Mouse (Mus musculus) hindbrain, embryonic 10.5 days (tissue): ENCODE results near the gene Vkorc1l1. TPM values are rescaled to one million over a fixed set of nuclear protein-coding genes. Genes with fewer than 3 reads are reported as not detected.

Experiments used
- DNase-seq: peaks from one replicate; pipeline ENCODE4 v3.0.0-alpha.2; 2017; ENCODE audit warnings: low spot score
- H3K27ac ChIP-seq: fragments of 300-500 bp; sonication (generic); 2 replicates; pipeline ENCODE4 v1.5.1; 2016; ENCODE audit warnings: mild to moderate bottlenecking, moderate library complexity
- H3K27me3 ChIP-seq: fragments of 300-500 bp; sonication (generic); 2 replicates; pipeline ENCODE4 v1.6.1; 2016; ENCODE audit warnings: mild to moderate bottlenecking; ENCODE audit not compliant: poor library complexity, insufficient read depth, severe bottlenecking
- H3K36me3 ChIP-seq: fragments of 300-500 bp; sonication (generic); 2 replicates; pipeline ENCODE4 v1.6.1; 2016; ENCODE audit warnings: mild to moderate bottlenecking, moderate library complexity
- H3K4me1 ChIP-seq: fragments of 300-500 bp; sonication (generic); replicated peaks from 2 replicates; pipeline ENCODE4 v1.6.1; 2016; ENCODE audit warnings: mild to moderate bottlenecking
- H3K4me3 ChIP-seq: fragments of 300-500 bp; sonication (generic); 2 replicates; pipeline ENCODE4 v1.5.1; 2016; ENCODE audit warnings: mild to moderate bottlenecking, moderate library complexity
- H3K9me3 ChIP-seq: fragments of 300-500 bp; sonication (generic); 2 replicates; pipeline ENCODE4 v1.6.1; 2016; ENCODE audit warnings: mild to moderate bottlenecking, moderate library complexity
- WGBS: fragments of 180-500 bp; shearing (Covaris S2); methylation state at CpG from one replicate; pipeline ENCODE4 v1.1.7; 2016; 5-methylcytosine and 5-hydroxymethylcytosine counted together
- polyA plus RNA-seq: library from polyadenylated mRNA; unstranded; fragments of >200 nt; fragmentation: Nextera tagmentation; extraction: Ambion mirVana; gene quantifications from 2 replicates; pipeline ENCODE4 v1.2.1, GENCODE M21; 2016

The Vkorc1l1 gene
- polyA plus RNA-seq, 1 experiment from 2014 or later: 32.1 TPM

DNA sequence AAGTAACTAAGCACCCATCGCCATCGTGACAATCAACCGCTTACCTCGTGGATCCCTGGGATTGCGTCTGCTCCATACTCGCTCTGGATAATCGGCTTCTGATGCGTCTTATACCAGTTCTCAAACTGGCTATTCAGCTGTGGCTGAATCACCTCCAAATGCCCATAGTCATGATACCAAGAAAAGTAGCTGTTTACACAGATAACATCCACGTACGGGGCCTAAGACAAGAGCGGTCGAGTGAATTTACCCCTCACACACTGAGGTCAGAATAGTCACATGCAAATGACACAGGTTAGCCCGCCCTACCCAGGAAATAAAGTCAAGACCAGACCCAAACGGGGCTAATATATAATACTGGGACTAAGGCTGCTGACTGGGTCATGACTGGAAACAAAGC, 51.6 kb downstream of the Vkorc1l1 start:
- 93% methylated on average over 14 of the region's 14 CpGs for WGBS
- no peaks in the 10 kb centered on the region for H3K27me3 ChIP-seq
- peaks cover 32% of the 10 kb centered on the region for H3K36me3 ChIP-seq
- H3K4me1 ChIP-seq: no peaks in the 10 kb centered on the region
- H3K4me3 ChIP-seq: no peak overlapping the region
- H3K27ac ChIP-seq: no peak overlapping the region
- no peaks in the 10 kb centered on the region for H3K9me3 ChIP-seq
- no peak for DNase-seq

DNA sequence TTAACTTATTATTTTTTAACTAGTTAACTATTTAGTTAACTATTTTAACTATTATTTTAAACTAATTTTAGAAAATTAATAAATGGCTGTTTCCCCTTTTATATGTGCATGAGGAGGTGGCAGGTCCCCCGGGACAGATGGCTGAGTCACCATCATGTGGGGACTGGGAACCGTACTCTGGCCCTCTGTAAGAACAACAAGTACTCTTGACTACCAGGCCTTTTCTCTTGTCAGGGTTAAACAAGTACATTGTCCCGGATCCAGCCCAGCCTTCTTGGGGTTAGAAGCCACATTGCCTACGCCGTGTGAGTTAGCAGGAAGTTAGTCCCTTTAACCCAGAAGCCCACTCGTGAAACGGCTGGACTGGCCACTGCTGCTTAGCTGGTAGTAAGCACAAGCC, 53.2 kb downstream of the Vkorc1l1 start:
- H3K27ac ChIP-seq: no peak overlapping the region
- 93% methylated on average over 7 of the region's 7 CpGs for WGBS
- H3K9me3 ChIP-seq: no peaks in the 10 kb centered on the region
- DNase-seq: no peak
- H3K36me3 ChIP-seq: peaks cover 23% of the 10 kb centered on the region
- H3K4me1 ChIP-seq: no peaks in the 10 kb centered on the region
- H3K27me3 ChIP-seq: no peaks in the 10 kb centered on the region
- no peak overlapping the region for H3K4me3 ChIP-seq

DNA sequence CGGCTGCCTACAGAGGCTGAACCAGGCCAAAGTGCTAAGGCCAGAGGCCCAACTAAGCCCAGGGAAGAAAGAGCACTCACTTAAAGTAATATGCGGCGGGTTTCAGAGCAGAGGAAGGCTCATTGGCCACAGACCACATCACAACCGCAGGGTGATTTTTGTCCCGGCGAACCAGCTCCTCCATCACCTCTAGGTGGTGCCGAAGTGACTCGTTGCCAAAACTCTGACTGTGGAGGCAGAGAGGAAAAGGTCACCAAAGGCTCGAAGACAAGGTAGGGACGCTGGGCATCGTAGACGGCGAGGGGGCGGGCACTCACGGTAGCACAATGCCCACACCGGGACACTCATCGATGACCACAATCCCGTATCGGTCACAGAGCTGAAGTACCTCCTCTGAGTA, 55.9 kb downstream of the Vkorc1l1 start:
- peaks cover 19% of the 10 kb centered on the region for H3K4me1 ChIP-seq
- no peaks in the 10 kb centered on the region for H3K27me3 ChIP-seq
- DNase-seq: no peak
- no peak overlapping the region for H3K4me3 ChIP-seq
- H3K9me3 ChIP-seq: no peaks in the 10 kb centered on the region
- H3K27ac ChIP-seq: no peak overlapping the region
- peaks cover 18% of the 10 kb centered on the region for H3K36me3 ChIP-seq
- WGBS: 72% methylated on average over 19 of the region's 19 CpGs

DNA sequence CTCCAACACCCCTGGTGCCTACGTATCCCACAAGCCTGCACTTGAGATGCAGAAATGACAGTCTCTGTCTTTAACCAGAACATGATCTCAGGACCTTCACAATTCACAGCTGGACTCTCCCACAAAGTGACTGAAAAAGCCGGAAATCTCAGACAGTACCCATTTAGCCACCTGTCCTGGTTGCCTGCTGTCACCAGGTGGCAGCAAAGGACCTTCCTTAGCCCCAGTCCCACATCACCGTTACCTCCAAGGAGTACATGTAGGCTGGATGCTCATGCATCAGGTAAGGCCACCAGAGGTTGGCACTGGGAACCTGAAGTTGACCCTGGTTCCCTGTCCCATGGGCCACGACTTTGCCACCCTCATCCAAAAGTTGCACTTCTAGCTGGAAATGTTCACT, 57.3 kb downstream of the Vkorc1l1 start:
- H3K27ac ChIP-seq: no peak overlapping the region
- H3K27me3 ChIP-seq: no peaks in the 10 kb centered on the region
- H3K36me3 ChIP-seq: peaks cover 12% of the 10 kb centered on the region
- peak; percentile 44 for DNase-seq
- 40% methylated on average over 4 of the region's 4 CpGs for WGBS
- no peak overlapping the region for H3K4me3 ChIP-seq
- peaks cover 1% of the 10 kb centered on the region; the same call in 1 of the 2 replicates for H3K9me3 ChIP-seq
- peaks cover 27% of the 10 kb centered on the region for H3K4me1 ChIP-seq

DNA sequence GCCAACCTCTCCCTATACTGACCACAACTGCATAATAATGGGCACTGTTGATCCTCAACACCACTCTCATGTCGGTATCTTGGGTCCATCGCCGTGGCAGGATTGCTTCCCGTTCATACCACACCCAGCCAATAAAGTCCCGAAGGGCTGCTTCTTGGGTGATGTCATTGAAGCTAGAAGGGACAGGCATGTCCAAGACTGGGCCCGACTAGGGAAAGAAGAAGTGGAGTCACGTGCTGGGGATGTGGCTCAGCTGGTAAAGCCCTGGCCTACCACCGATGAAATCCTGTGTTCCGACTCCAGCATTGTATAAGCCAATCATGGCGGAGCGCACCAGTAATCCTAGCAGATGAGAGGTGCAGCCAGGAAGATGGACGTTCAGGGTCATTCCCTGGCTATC, 59.0 kb downstream of the Vkorc1l1 start:
- H3K4me3 ChIP-seq: no peak overlapping the region
- H3K4me1 ChIP-seq: peaks cover 27% of the 10 kb centered on the region
- H3K36me3 ChIP-seq: peaks cover 7% of the 10 kb centered on the region
- no peak overlapping the region for H3K27ac ChIP-seq
- DNase-seq: no peak
- H3K9me3 ChIP-seq: peaks cover 17% of the 10 kb centered on the region
- H3K27me3 ChIP-seq: no peaks in the 10 kb centered on the region
- 93% methylated on average over 12 of the region's 12 CpGs for WGBS

DNA sequence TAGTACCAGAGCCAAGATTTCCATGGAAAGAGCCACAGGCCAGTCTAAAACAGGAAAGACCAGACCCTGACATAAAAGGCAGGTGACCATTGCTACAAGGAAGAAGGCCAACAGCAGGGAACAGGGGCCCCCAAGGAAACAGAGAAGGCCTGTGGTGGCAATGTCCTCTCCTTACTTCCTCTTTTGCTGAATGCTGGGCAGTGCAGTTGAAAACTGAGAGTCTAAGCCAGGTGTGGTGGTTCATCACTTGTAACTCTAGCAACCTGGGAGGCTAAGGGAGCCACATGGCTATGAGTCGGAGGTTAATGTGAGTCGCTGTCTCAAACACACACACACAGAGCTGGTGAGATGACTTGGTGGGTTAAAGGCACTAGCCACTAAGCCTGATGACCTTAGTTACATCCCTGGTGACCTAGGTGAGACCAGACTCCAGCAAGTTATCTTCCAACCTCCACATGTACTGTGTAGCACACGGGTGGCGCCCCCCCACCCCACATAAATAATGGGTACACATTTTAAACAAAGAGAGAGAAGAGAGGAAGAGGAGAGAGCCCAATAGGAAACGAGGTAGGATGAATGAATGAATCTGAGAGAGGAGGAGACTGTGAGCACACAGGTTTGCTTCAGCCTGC, 59.7 kb downstream of the Vkorc1l1 start:
- 71% methylated on average over 5 of the region's 5 CpGs for WGBS
- peaks cover 27% of the 10 kb centered on the region for H3K4me1 ChIP-seq
- peaks cover 7% of the 10 kb centered on the region for H3K36me3 ChIP-seq
- H3K27me3 ChIP-seq: no peaks in the 10 kb centered on the region
- H3K9me3 ChIP-seq: peaks cover 17% of the 10 kb centered on the region
- H3K27ac ChIP-seq: 0 out of 2 replicates have a peak overlapping the region, but pooled peaks have one; percentile 89
- no peak for DNase-seq
- peak overlapping the region; percentile 71 for H3K4me3 ChIP-seq

DNA sequence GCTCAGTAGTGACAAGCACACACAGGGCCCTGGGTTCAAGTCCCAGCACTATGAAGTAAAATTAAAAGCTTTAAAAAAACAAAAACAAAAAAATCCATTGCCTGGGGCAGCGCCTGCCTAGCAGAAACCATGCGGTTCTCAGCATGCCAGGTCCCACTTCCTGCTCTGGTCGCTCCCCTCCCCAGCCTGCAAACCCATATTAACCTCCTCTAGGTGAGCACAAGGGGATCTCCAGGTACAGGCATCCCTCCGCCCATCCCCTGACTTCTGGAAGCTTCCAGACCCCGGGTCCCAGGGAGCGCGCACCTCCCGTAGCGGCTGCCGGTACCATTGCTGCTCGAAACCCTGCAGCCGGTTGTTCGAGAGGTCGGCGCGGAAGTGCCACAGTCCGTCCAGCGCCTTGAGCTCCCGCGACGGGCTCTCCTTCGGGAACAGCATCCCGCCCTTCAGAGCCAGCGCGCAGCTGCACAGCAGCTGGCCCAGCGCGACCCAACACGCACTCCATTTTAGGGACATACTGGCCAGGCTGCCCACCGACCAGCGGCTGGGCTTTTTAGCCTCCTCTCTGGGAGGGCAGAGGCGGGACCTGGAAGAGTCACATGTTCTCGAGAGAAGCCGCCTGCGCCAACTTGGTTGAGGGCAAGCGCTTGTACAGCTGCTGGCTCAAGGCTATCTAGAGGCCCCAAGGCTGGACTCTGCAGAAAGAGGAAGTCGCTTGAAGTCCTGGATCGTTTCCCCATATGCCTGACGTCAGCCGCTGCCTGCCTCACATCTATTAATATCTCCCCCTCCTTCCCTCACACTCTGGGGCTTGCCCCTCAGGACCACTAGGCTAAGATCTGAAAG, 60.8 kb downstream of the Vkorc1l1 start, which contains the start of gene Gusb:
TSS of gene Gusb (minus strand) at position 749 of the 846 bp plus-strand sequence.
- DNase-seq: peak; percentile 85
- 1% methylated on average over 39 of the region's 39 CpGs for whole genome bisulfite sequencing
- peak within 1 kb of the TSS; percentile 89 for H3K27ac ChIP-seq

DNA sequence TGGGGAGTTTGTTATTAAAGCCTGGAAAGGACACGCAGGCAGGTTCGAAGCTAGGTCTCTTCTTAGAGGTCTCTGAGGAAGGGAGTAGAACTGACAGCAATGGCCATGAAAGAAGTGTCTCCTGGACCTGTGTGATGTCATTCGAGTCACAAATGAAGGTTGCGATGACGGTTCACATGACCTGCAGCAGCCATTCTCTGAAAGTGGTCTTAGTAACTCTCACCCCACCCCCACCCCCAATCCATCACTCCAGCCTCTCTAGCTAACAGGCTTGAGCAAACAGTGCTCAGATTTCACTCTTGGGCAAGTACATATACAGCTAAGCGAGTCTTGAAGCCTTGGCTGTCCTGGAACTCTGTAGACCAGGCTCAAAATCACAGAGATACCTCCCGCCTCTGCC, 61.5 kb downstream of the Vkorc1l1 start:
- Histone ChIP-seq H3K9me3 (peaks cover 17% of the 10 kb centered on the region), H3K27me3 (no peaks in the 10 kb centered on the region), H3K4me3 (peak overlapping the region; percentile 71), H3K4me1 (peaks cover 27% of the 10 kb centered on the region), H3K27ac (peak overlapping the region; percentile 89), H3K36me3 (peaks cover 7% of the 10 kb centered on the region)
- WGBS: 61% methylated on average over 7 of the region's 7 CpGs
- peak; percentile 15 for DNase-seq

More for the DNA sequence above, 60.8 kb downstream of the Vkorc1l1 start, which contains the start of gene Gusb:
- peaks cover 7% of the 10 kb centered on the region for H3K36me3 ChIP-seq
- H3K4me3 ChIP-seq: peak within 1 kb of the TSS; percentile 71
- H3K9me3 ChIP-seq: peaks cover 17% of the 10 kb centered on the region
- H3K4me1 ChIP-seq: peaks cover 27% of the 10 kb centered on the region
- no peaks in the 10 kb centered on the region for H3K27me3 ChIP-seq

DNA sequence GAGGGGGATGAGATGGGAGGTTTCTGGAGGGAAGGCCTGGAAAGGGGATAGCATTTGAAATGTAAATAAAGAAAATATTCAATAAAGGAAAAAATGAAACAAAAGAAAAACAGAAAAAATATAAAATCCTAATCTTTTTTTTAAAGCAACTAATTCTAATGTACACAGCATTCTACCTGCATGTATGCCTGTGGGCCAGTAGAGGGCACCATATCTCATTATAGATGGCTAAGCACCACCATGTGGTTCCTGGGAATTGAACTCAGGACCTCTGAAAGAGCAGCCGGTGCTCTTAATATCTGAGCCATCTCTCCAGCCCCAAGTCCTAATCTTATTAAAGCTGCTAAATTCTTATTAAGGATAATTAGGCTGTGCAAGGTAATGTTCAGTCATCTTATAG, 65.6 kb downstream of the Vkorc1l1 start:
- Histone ChIP-seq H3K27me3 (no peaks in the 10 kb centered on the region), H3K36me3 (peaks cover 24% of the 10 kb centered on the region)
- WGBS: 91% methylated on average over 1 of the region's 1 CpGs

DNA sequence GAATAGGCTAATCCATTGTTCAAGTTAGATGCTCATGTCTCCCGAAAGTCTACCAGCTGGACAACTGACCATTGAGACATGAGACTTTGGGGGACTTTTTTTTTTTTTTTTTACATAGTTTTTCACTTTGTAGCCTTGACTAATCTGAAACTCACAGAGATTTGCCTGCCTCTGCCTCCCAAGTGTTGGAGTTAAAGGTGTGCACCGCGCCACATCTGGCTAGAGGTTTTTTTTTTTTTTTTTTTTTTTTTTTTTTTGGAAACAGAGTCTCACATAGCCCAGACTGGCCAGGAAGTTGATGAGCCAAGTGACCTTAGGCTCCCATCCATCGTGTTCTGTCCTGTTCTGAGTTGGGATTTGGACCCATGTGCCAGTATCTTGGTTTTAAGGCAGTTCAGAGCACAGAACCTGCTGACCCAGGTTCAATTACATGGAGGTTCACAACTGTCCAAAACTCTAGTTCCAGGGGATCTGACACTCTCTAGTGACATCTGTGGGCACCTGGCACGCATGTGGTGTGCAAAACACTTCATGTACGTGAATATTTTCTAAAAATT, 66.3 kb downstream of the Vkorc1l1 start:
- DNase-seq: no peak
- peaks cover 31% of the 10 kb centered on the region for H3K36me3 ChIP-seq
- peaks cover 34% of the 10 kb centered on the region for H3K9me3 ChIP-seq
- H3K4me1 ChIP-seq: peaks cover 3% of the 10 kb centered on the region; the same call in 1 of the 2 replicates
- 79% methylated on average over 6 of the region's 6 CpGs for WGBS
- no peak overlapping the region for H3K4me3 ChIP-seq
- H3K27ac ChIP-seq: no peak overlapping the region
- H3K27me3 ChIP-seq: no peaks in the 10 kb centered on the region

More for the DNA sequence above, 65.6 kb downstream of the Vkorc1l1 start:
- peaks cover 34% of the 10 kb centered on the region for H3K9me3 ChIP-seq
- H3K4me1 ChIP-seq: peaks cover 11% of the 10 kb centered on the region
- H3K4me3 ChIP-seq: no peak overlapping the region
- DNase-seq: no peak
- no peak overlapping the region for H3K27ac ChIP-seq

DNA sequence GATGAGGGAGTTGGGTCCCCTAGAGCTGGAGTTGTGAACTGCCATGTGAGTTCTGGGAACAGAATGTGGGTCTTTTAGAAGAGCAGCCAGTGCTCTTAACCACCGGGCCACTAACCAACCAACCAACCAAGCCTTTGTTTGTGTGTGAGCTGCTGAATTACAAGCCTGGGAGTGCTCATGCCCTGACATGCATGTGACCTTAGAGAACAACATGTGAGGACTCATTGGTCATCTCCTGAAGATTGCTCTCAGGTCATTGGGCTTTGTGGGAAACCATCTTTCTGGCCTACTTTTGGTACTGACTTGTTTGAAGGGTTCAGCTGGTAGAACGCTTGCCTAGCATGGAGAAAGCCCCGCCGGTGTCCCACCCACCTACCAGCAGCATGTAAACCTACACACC, 68.0 kb downstream of the Vkorc1l1 start:
- no peak overlapping the region for H3K4me3 ChIP-seq
- 94% methylated on average over 4 of the region's 4 CpGs for WGBS
- H3K27me3 ChIP-seq: no peaks in the 10 kb centered on the region
- H3K36me3 ChIP-seq: peaks cover 47% of the 10 kb centered on the region
- H3K27ac ChIP-seq: no peak overlapping the region
- H3K9me3 ChIP-seq: peaks cover 26% of the 10 kb centered on the region
- DNase-seq: no peak
- H3K4me1 ChIP-seq: no peaks in the 10 kb centered on the region

DNA sequence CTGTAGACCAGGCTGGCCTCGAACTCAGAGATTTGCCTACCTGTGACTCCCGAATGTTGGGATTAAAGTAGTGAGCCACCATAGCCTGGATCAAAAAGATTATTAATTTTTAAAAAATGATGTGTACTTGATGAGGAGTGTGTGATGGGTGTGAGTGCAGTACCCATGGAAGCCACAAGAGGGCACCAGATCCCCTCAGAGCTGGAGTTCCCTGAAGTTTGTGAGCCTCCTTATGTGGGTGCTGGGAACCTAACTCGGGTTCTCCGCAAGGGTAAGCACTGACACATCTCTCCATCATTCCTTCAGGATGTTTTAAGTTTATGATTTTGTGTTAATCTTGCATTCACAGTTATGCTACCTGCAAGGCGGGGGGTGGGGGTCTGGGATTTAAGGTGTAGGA, 69.2 kb downstream of the Vkorc1l1 start:
- DNase-seq: no peak
- no peak overlapping the region for H3K4me3 ChIP-seq
- H3K36me3 ChIP-seq: peaks cover 59% of the 10 kb centered on the region
- 94% methylated on average over 5 of the region's 5 CpGs for WGBS
- H3K27me3 ChIP-seq: no peaks in the 10 kb centered on the region
- H3K4me1 ChIP-seq: no peaks in the 10 kb centered on the region
- peaks cover 22% of the 10 kb centered on the region for H3K9me3 ChIP-seq
- H3K27ac ChIP-seq: no peak overlapping the region

DNA sequence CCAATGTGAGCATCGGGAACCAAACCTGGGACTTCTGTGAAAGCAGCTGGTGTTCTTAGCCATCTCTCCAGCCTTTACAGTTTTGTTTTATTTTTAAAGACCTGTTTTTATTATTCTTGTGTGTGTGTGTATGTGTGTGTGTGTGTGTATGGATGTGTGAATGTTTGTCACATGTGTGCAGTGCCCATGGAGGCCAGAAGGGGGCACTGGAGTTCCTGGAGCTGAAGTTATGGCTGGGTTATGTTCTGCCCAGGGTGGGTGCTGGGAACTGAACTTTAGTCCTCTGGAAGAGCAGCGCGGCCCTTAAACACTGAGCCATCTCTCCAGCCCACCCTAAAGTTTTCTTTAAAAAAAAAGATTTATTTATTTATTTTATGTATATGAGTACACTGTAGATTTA, 73.3 kb downstream of the Vkorc1l1 start:
- no peak overlapping the region for H3K4me3 ChIP-seq
- H3K9me3 ChIP-seq: peaks cover 19% of the 10 kb centered on the region
- WGBS: 98% methylated on average over 3 of the region's 3 CpGs
- no peaks in the 10 kb centered on the region for H3K27me3 ChIP-seq
- DNase-seq: no peak
- H3K4me1 ChIP-seq: peaks cover 6% of the 10 kb centered on the region; the same call in 1 of the 2 replicates
- peaks cover 84% of the 10 kb centered on the region for H3K36me3 ChIP-seq
- no peak overlapping the region for H3K27ac ChIP-seq
